Mouse (Mus musculus) embryonic fibroblast, embryonic 13.5 days (primary cell): Measurements from ENCODE around the gene Gria4.

Experiments
- CTCF ChIP-seq: IDR thresholded peaks from 2 replicates; pipeline ENCODE4 v1.5.1; 2011; ENCODE audit warnings: mild to moderate bottlenecking, control low read depth, low read length, moderate library complexity, borderline replicate concordance; ENCODE audit not compliant: insufficient read depth
- POLR2A ChIP-seq: IDR thresholded peaks from 2 replicates; pipeline ENCODE4 v1.6.1; 2011; ENCODE audit warnings: low read depth, mild to moderate bottlenecking, control low read depth, low read length, moderate library complexity

GRCm38 (mm10) chr9:4662421-4662820 lies 133.6 kb downstream of the Gria4 start:
- TF ChIP-seq CTCF (no peak), POLR2A (no peak)
